Mouse (Mus musculus): ENCODE results near the gene Smyd1.
A peak's percentile ranks its signal among the peaks of the same experiment; 100 is the strongest.

The Smyd1 gene

GRCm38 (mm10) chr6:71224184-71224943 lies 97.7 kb downstream of the Smyd1 start:
- ATAC-seq (ENCODE audit: insufficient number of reproducible peaks, low FRiP score, low TSS enrichment): no peak

- no peak for ATAC-seq (ENCODE audit: insufficient number of reproducible peaks, low FRiP score, low TSS enrichment)
Observed at GRCm38 (mm10) chr6:71221501-71221900, 100.5 kb downstream of the Smyd1 start.

- no peak for ATAC-seq (ENCODE audit: insufficient number of reproducible peaks, low FRiP score, low TSS enrichment)
Observed at GRCm38 (mm10) chr6:71212471-71212870, 109.6 kb downstream of the Smyd1 start.

- no peak for ATAC-seq (ENCODE audit: insufficient number of reproducible peaks, low FRiP score, low TSS enrichment)
Observed at GRCm38 (mm10) chr6:71211917-71212316, 110.1 kb downstream of the Smyd1 start.

GRCm38 (mm10) chr6:71208691-71209090 lies 113.3 kb downstream of the Smyd1 start:
- ATAC-seq (ENCODE audit: insufficient number of reproducible peaks, low FRiP score, low TSS enrichment): no peak

GRCm38 (mm10) chr6:71204166-71204565 lies 117.9 kb downstream of the Smyd1 start:
- ATAC-seq (ENCODE audit: insufficient number of reproducible peaks, low FRiP score, low TSS enrichment): no peak

GRCm38 (mm10) chr6:71203674-71204073 lies 118.4 kb downstream of the Smyd1 start:
- no peak for ATAC-seq (ENCODE audit: insufficient number of reproducible peaks, low FRiP score, low TSS enrichment)

- ATAC-seq (ENCODE audit: insufficient number of reproducible peaks, low FRiP score, low TSS enrichment): no peak
Observed at GRCm38 (mm10) chr6:71201925-71202324, 120.1 kb downstream of the Smyd1 start.

- ATAC-seq (ENCODE audit: insufficient number of reproducible peaks, low FRiP score, low TSS enrichment): no peak
Observed at GRCm38 (mm10) chr6:71199612-71200011, 122.4 kb downstream of the Smyd1 start, which contains the start of gene Fabp1. Gene Fabp1, plus strand, starts transcription at chr6:71199827.

- no peak for ATAC-seq (ENCODE audit: insufficient number of reproducible peaks, low FRiP score, low TSS enrichment)
Observed at GRCm38 (mm10) chr6:71197636-71198535, 124.1 kb downstream of the Smyd1 start.

GRCm38 (mm10) chr6:71196107-71196506 lies 125.9 kb downstream of the Smyd1 start:
- ATAC-seq (ENCODE audit: insufficient number of reproducible peaks, low FRiP score, low TSS enrichment): no peak

GRCm38 (mm10) chr6:71193151-71193740 lies 128.8 kb downstream of the Smyd1 start:
- ATAC-seq (ENCODE audit: insufficient number of reproducible peaks, low FRiP score, low TSS enrichment): no peak

- ATAC-seq (ENCODE audit: insufficient number of reproducible peaks, low FRiP score, low TSS enrichment): no peak
Observed at GRCm38 (mm10) chr6:71190501-71190900, 131.5 kb downstream of the Smyd1 start.

GRCm38 (mm10) chr6:71189578-71189977 lies 132.5 kb downstream of the Smyd1 start:
- ATAC-seq (ENCODE audit: insufficient number of reproducible peaks, low FRiP score, low TSS enrichment): no peak

GRCm38 (mm10) chr6:71184941-71185604 lies 137.0 kb downstream of the Smyd1 start:
- ATAC-seq (ENCODE audit: insufficient number of reproducible peaks, low FRiP score, low TSS enrichment): no peak

GRCm38 (mm10) chr6:71180596-71180995 lies 141.4 kb downstream of the Smyd1 start:
- no peak for ATAC-seq (ENCODE audit: insufficient number of reproducible peaks, low FRiP score, low TSS enrichment)

GRCm38 (mm10) chr6:71172812-71173580 lies 149.0 kb downstream of the Smyd1 start:
- ATAC-seq (ENCODE audit: insufficient number of reproducible peaks, low FRiP score, low TSS enrichment): no peak

GRCm38 (mm10) chr6:71166551-71167169 lies 155.4 kb downstream of the Smyd1 start:
- peak; percentile 40; the same call in 1 of the 2 replicates for ATAC-seq (ENCODE audit: insufficient number of reproducible peaks, low FRiP score, low TSS enrichment)

- ATAC-seq (ENCODE audit: insufficient number of reproducible peaks, low FRiP score, low TSS enrichment): no peak
Observed at GRCm38 (mm10) chr6:71164394-71164793, 157.6 kb downstream of the Smyd1 start.
